Mouse (Mus musculus): Measurements from ENCODE around the gene Asb17.

DNA sequence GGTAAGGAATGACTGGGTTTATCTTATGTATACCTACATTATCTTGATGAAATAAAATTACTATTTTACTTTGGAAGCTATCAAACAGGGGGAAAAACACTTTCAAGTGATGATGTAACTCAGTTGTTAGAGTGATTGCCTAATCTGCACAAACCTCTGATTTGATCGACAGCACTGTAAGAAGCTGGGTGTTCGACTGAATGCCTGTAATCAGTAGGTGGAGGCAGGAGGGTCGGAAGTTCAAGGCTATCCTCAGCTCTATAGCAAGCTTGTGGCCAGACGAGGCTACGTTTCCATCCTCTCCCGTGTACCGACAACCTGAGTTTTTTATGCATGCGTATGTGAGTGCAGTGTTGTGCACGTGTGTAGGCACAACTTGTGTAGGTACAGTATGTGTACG lies 18.8 kb upstream of the Asb17 start:
- no peak for TF ChIP-seq GATA1 (IDR thresholded peaks at IDR 0.05; ENCODE audit: borderline replicate concordance, low read length)
- no peak for TF ChIP-seq FLI1 (IDR thresholded peaks at IDR 0.05; ENCODE audit: low read length)

All from megakaryocyte, embryonic 14.5 days (primary cell).